Mouse (Mus musculus): ENCODE results near the gene Tmem40. TPM values are rescaled to one million over a fixed set of nuclear protein-coding genes. Genes with fewer than 3 reads are reported as not detected.
A peak's percentile ranks its signal among the peaks of the same experiment; 100 is the strongest.

Tmem40 gene
- polyA plus RNA-seq, 1 experiment: 0.37 TPM

DNA sequence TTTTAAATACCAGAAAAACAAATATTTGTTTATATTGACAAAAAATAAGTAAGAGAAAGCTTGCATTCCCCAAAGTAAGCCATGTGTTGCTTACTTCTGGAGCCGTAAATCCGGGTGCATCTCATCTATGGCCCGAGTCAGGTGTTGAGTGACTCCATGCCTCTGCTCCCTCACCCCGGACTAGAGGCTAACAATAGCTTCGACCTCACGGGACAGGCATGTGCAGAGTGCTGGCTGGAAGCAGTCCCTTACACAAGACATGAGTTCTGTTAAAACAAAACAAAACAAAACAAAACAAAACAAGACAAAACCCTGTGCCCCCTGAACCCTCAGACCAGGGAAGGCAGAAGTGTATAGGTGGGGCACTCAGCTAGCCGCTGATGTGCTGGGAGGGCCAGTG, 67.1 kb downstream of the Tmem40 start:
- no peaks in the 10 kb centered on the region for H3K27me3 ChIP-seq (ENCODE audit: control insufficient read depth, insufficient read depth, insufficient read length)
- no peaks in the 10 kb centered on the region for H3K36me3 ChIP-seq (ENCODE audit: control insufficient read depth, insufficient read depth)
- TF ChIP-seq POLR2A (IDR thresholded peaks at IDR 0.05; ENCODE audit: insufficient read length, low read depth): no peak
- no peak for TF ChIP-seq TCF3 (IDR thresholded peaks at IDR 0.05; ENCODE audit: insufficient read length, low read depth)
- TF ChIP-seq MYOD1 (IDR thresholded peaks at IDR 0.05; ENCODE audit: control insufficient read depth in 1 of 3, insufficient read length in 2 of 3, low read depth in 2 of 3): peak in 1 of 3 experiments; percentile 3
- no peak overlapping the region for H3K4me3 ChIP-seq
- H3K4me2 ChIP-seq (ENCODE audit: low read depth): peak overlapping the region; percentile 65
- no peak overlapping the region for H3ac ChIP-seq (ENCODE audit: control insufficient read depth, insufficient read length)
- no peaks in the 10 kb centered on the region for H3K79me2 ChIP-seq (ENCODE audit: control insufficient read depth, insufficient read depth)

DNA sequence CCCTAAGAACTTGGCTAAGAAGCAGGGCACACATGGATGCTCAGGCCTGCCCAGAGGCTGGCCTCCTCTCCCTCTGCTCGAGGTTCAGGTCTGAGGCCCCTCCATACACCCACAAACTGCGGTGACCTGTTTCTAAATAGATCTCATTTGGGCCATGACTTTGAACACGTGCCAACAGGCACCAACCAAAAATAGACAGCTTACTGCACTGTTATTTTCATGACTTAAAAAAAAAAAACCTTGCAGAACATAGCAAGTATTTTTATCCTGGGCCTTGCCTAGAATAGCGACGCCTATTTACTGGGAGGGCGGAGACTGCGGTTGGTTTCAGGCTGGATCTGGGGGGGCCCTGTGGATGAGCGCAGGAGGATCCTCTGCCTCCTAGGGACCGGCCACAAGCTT, 67.8 kb downstream of the Tmem40 start:
- H3K36me3 ChIP-seq (ENCODE audit: control insufficient read depth, insufficient read depth): no peaks in the 10 kb centered on the region
- H3ac ChIP-seq (ENCODE audit: control insufficient read depth, insufficient read length): no peak overlapping the region
- no peak overlapping the region for H3K4me3 ChIP-seq
- no peaks in the 10 kb centered on the region for H3K79me2 ChIP-seq (ENCODE audit: control insufficient read depth, insufficient read depth)
- no peak for TF ChIP-seq REST (IDR thresholded peaks at IDR 0.05; ENCODE audit: insufficient read depth, insufficient read length)
- H3K27me3 ChIP-seq (ENCODE audit: control insufficient read depth, insufficient read depth, insufficient read length): no peaks in the 10 kb centered on the region
- peak overlapping the region; percentile 65 for H3K4me2 ChIP-seq (ENCODE audit: low read depth)

DNA sequence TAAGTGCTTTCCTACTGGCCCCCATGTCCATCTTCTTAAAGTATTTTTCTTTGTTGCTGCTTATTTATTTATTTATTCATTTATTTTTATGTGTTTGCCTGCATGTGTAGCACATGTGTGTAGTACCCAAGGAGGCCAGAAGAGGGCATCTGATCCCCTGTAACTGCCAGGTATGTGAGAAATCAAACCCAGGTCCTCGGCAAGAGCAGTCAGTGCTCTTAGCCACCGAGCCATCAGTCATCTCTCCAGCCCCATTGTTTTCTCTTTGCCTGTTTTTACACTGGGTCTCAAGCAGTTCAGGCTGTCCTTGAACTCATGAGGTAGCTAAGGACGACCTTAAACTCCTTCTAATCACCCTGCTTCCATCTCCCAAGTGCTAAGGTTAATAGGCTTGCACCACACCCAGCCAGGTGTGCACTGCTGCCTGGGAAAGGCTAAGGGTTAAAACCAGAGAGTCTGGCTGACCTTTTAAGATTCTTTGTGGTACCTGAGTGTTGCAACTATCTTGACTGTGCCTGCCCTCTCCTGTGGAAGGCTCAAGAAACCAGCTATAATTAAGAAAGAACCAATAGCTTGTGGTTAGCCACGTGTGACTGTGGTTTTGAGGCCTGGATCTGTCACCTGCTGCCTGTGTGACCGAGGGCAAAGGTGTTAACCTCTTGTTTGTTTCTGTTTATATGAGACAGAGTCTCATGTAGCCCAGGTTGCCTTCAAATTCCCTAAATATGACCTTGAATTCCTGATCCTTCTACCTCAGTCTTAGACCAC, 69.1 kb downstream of the Tmem40 start:
- TF ChIP-seq CEBPB (IDR thresholded peaks at IDR 0.05; ENCODE audit: insufficient read depth, poor library complexity, severe bottlenecking): 0 out of 2 replicates have a peak, but pooled peaks have one; percentile 9
- TF ChIP-seq MYOD1 (IDR thresholded peaks at IDR 0.05; ENCODE audit: control insufficient read depth in 1 of 3, insufficient read length in 2 of 3, low read depth in 2 of 3): no peak
- no peak overlapping the region for H3K4me2 ChIP-seq (ENCODE audit: low read depth)
- no peaks in the 10 kb centered on the region for H3K36me3 ChIP-seq (ENCODE audit: control insufficient read depth, insufficient read depth)
- no peaks in the 10 kb centered on the region for H3K79me2 ChIP-seq (ENCODE audit: control insufficient read depth, insufficient read depth)
- no peak overlapping the region for H3ac ChIP-seq (ENCODE audit: control insufficient read depth, insufficient read length)
- H3K4me3 ChIP-seq: no peak overlapping the region
- no peaks in the 10 kb centered on the region for H3K27me3 ChIP-seq (ENCODE audit: control insufficient read depth, insufficient read depth, insufficient read length)

DNA sequence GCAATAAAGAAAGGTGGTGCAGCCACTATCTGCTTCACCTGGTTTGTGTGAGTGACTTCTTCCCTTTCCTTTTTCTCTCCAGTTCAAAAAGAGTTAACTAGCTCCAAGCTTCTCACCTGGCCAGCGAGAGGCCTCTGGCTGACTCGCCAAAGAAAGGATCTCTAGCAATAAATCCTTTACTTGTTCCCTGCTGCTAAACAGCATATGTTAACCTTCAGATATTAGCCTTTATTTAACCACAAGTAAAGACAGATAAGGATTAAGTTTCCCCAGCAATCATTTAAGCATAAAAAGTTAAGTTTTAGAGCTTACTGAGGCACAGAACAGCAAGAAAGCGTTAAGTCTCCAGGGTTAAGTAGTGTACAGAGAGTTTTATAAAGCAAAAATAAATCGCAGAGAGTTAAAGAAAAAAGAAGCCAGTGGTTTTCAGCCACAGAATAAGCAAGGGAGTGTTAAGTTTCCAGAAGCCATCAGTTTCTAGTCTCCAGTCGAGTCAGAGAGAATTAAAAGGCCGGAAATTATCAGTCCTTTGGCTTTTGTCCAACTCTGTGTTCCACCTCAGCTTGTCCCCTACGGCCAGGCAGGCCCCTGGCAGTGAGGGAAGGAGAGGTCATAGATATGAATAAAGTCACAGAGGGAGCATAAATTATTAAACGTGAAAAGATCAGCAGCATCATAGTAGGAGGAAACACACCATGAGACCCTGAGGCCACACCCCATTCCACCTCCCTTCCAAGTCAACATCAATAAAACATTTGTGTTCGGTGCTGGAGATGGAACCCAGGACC, 69.9 kb downstream of the Tmem40 start:
- no peaks in the 10 kb centered on the region for H3K27me3 ChIP-seq (ENCODE audit: control insufficient read depth, insufficient read depth, insufficient read length)
- H3ac ChIP-seq (ENCODE audit: control insufficient read depth, insufficient read length): no peak overlapping the region
- H3K4me2 ChIP-seq (ENCODE audit: low read depth): no peak overlapping the region
- no peaks in the 10 kb centered on the region for H3K79me2 ChIP-seq (ENCODE audit: control insufficient read depth, insufficient read depth)
- no peaks in the 10 kb centered on the region for H3K36me3 ChIP-seq (ENCODE audit: control insufficient read depth, insufficient read depth)
- TF ChIP-seq SRF (IDR thresholded peaks at IDR 0.05; ENCODE audit: control insufficient read depth, insufficient read length, low read depth) (no peak), CEBPB (IDR thresholded peaks at IDR 0.05; ENCODE audit: insufficient read depth, poor library complexity, severe bottlenecking) (no peak), MYOD1 (IDR thresholded peaks at IDR 0.05; ENCODE audit: control insufficient read depth in 1 of 3, insufficient read length in 2 of 3, low read depth in 2 of 3) (no peak), E2F4 (IDR thresholded peaks at IDR 0.05; ENCODE audit: insufficient read depth) (no peak), USF1 (IDR thresholded peaks at IDR 0.05; ENCODE audit: low read depth) (no peak), MYOG (IDR thresholded peaks at IDR 0.05; ENCODE audit: control insufficient read depth in 1 of 3, insufficient read depth in 1 of 3, insufficient read length in 2 of 3, low read depth in 2 of 3) (no peak), POLR2AphosphoS2 (IDR thresholded peaks at IDR 0.05; ENCODE audit: insufficient read length, low read depth) (no peak), TCF3 (IDR thresholded peaks at IDR 0.05; ENCODE audit: insufficient read length, low read depth) (no peak)
- no peak overlapping the region for H3K4me3 ChIP-seq

DNA sequence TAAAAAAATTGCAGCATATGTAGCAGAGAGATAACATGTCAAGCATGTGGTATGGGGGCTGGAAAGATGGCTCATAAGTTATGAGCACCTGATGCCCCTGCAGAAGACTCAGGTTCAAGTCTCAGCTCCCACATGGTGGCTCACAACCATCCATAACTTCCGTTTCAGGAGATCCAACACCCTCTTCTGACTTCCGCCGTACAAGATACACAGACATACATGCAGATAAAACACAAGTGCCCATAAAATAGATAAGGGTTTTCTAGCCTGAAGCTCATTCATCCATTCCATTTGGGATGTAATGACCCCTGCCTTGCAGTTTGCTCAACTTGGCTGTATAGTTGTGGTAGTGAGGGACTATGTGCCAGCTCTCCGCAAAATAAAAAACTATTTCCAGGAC, 72.1 kb downstream of the Tmem40 start:
- Histone ChIP-seq H3K36me3 (ENCODE audit: control insufficient read depth, insufficient read depth) (no peaks in the 10 kb centered on the region), H3K79me2 (ENCODE audit: control insufficient read depth, insufficient read depth) (no peaks in the 10 kb centered on the region), H3K27me3 (ENCODE audit: control insufficient read depth, insufficient read depth, insufficient read length) (no peaks in the 10 kb centered on the region), H3K4me2 (ENCODE audit: low read depth) (no peak overlapping the region), H3K4me3 (no peak overlapping the region), H3ac (ENCODE audit: control insufficient read depth, insufficient read length) (no peak overlapping the region)
- TF ChIP-seq POLR2AphosphoS2 (IDR thresholded peaks at IDR 0.05; ENCODE audit: insufficient read length, low read depth) (no peak), MYOD1 (IDR thresholded peaks at IDR 0.05; ENCODE audit: control insufficient read depth in 1 of 3, insufficient read length in 2 of 3, low read depth in 2 of 3) (no peak), MAX (IDR thresholded peaks at IDR 0.05; ENCODE audit: low read depth) (no peak), POLR2A (IDR thresholded peaks at IDR 0.05; ENCODE audit: insufficient read length, low read depth) (no peak), MYOG (IDR thresholded peaks at IDR 0.05; ENCODE audit: control insufficient read depth in 1 of 3, insufficient read depth in 1 of 3, insufficient read length in 2 of 3, low read depth in 2 of 3) (no peak), TCF3 (IDR thresholded peaks at IDR 0.05; ENCODE audit: insufficient read length, low read depth) (no peak), USF1 (IDR thresholded peaks at IDR 0.05; ENCODE audit: low read depth) (no peak), CEBPB (IDR thresholded peaks at IDR 0.05; ENCODE audit: insufficient read depth, poor library complexity, severe bottlenecking) (no peak), E2F4 (IDR thresholded peaks at IDR 0.05; ENCODE audit: insufficient read depth) (no peak), SRF (IDR thresholded peaks at IDR 0.05; ENCODE audit: control insufficient read depth, insufficient read length, low read depth) (no peak), TCF12 (IDR thresholded peaks at IDR 0.05; ENCODE audit: insufficient read depth, poor library complexity, severe bottlenecking) (no peak)
